Mouse (Mus musculus): ENCODE data around the gene Fam19a1.

GRCm38 (mm10) chr6:96287377-96287776, 174.4 kb downstream of the Fam19a1 start:
- no peak for TF ChIP-seq POLR2A (IDR thresholded peaks at IDR 0.05; ENCODE audit: borderline replicate concordance, control insufficient read depth, low read depth, low read length)
- TF ChIP-seq CTCF (IDR thresholded peaks at IDR 0.05; ENCODE audit: control insufficient read depth, insufficient read depth, low read length): no peak

Data from bone marrow, adult 2 months (tissue).